Mouse (Mus musculus): ENCODE measurements around the gene Vps50. TPM values are rescaled to one million over a fixed set of nuclear protein-coding genes. Genes with fewer than 3 reads are reported as not detected.
"Not testable (repeated sequence)": the region's sequence is repeated elsewhere in the genome, so short reads cannot be mapped to it uniquely, and the experiment has no call there.

The Vps50 gene
- polyA plus RNA-seq, 1 experiment from 2014 or later, result 8.6 TPM

DNA sequence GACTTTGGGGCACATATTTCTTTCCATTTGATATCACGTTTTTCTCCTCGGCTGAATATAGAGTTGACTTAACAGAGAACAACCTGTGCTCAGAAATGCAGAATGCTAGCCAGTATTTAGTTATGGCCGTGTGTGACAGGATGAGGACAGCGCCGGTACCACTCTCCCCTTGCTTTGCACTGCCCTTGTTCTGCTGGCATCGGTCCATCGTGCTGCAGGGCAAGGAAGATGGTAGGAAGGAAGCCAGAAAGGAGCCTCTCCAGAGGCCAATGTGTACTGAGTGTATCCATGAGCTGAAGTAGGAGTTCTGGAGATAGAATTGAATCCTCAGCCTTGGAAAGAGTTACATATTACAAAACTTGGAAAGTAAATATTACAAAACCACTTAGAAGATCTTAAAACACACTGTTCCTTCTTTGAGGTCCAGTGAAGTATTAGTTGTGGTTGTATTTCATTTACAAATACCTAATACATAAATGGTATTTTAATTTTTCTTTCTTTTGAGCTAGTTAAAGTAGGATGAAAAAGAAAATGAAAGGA, 69.0 kb downstream of the Vps50 start:
- H3K27ac ChIP-seq (ENCODE audit: low read length), result no peak overlapping the region
- no peak overlapping the region for H3K9ac ChIP-seq (ENCODE audit: low read depth, low read length)
- H3K27me3 ChIP-seq (ENCODE audit: control insufficient read depth, insufficient read depth, low read depth, low read length), result no peaks in the 10 kb centered on the region
- no peaks in the 10 kb centered on the region for H3K36me3 ChIP-seq (ENCODE audit: control insufficient read depth, insufficient read depth)
- H3K4me2 ChIP-seq (ENCODE audit: low read depth, low read length), result no peak overlapping the region
- no peak overlapping the region for H3K4me3 ChIP-seq (ENCODE audit: low read depth, low read length)
- no peak for ATAC-seq (ENCODE audit: low read depth)
- peaks cover 5% of the 10 kb centered on the region for H3K4me1 ChIP-seq (ENCODE audit: control insufficient read depth, low read depth, low read length)
- H3K9me3 ChIP-seq (replicated peaks; ENCODE audit: control insufficient read depth, low read length), result no peaks in the 10 kb centered on the region
- WGBS (ENCODE audit: insufficient replicate concordance), result 87% methylated on average over 7 of the region's 7 CpGs

DNA sequence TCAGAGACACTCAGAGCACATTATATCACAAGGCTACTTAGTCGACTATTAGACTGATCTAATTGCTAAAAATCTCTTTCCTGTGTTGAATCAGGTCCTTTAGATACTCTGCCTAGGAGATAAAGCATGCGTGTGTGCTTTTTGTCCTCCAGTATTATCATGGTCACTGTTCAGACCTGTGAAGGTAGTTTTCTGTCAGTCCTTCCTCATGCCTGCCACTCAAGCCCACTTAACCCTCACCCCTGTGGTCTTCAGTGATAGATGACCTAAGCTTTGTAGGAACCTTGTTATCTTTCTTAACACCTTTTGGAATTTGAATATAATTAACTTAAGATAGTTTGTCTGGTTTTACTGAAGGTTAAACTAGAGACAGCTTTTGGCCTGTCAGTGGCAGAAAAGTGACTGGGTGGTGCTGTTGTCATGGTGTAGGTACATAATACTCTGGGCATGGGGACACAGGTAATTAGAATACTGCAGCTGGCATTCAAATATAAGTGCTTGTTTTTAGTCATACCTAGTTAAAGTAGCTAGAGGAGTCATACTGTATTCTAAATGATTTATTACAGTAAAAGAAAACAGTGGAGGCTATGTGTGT, 74.1 kb downstream of the Vps50 start:
- no peaks in the 10 kb centered on the region for H3K27me3 ChIP-seq (ENCODE audit: control insufficient read depth, insufficient read depth, low read depth, low read length)
- no peak overlapping the region for H3K4me3 ChIP-seq (ENCODE audit: low read depth, low read length)
- no peaks in the 10 kb centered on the region for H3K9me3 ChIP-seq (replicated peaks; ENCODE audit: control insufficient read depth, low read length)
- WGBS (ENCODE audit: insufficient replicate concordance), result 20% methylated on average over 2 of the region's 2 CpGs
- peak; percentile 55; the same call in 1 of the 2 replicates for ATAC-seq (ENCODE audit: low read depth)
- no peak overlapping the region for H3K27ac ChIP-seq (ENCODE audit: low read length)
- no peak overlapping the region for H3K4me2 ChIP-seq (ENCODE audit: low read depth, low read length)
- H3K4me1 ChIP-seq (ENCODE audit: control insufficient read depth, low read depth, low read length), result no peaks in the 10 kb centered on the region
- no peaks in the 10 kb centered on the region for H3K36me3 ChIP-seq (ENCODE audit: control insufficient read depth, insufficient read depth)
- no peak overlapping the region for H3K9ac ChIP-seq (ENCODE audit: low read depth, low read length)

DNA sequence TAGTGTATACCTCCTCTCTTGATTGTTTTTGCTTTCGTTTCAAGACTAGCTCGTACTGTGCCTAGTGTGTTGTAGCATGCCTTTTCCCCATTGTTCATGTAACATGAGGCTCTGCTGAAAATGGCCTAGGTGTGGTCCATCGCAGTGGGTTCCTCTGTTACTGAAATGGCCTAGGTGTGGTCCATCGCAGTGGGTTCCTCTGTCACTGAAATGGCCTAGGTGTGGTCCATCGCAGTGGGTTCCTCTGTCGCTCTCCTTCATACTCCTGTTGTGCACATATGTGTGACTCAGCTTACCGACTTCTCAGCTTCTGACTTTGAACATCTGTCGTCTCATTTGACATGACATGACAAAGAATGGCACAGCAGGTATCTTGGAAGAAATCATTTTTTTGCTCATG, 75.6 kb downstream of the Vps50 start:
- Histone ChIP-seq H3K4me3 (ENCODE audit: low read depth, low read length) (no peak overlapping the region), H3K27me3 (ENCODE audit: control insufficient read depth, insufficient read depth, low read depth, low read length) (no peaks in the 10 kb centered on the region), H3K27ac (ENCODE audit: low read length) (no peak overlapping the region), H3K4me2 (ENCODE audit: low read depth, low read length) (no peak overlapping the region), H3K36me3 (ENCODE audit: control insufficient read depth, insufficient read depth) (no peaks in the 10 kb centered on the region), H3K9me3 (replicated peaks; ENCODE audit: control insufficient read depth, low read length) (no peaks in the 10 kb centered on the region), H3K4me1 (ENCODE audit: control insufficient read depth, low read depth, low read length) (no peaks in the 10 kb centered on the region), H3K9ac (ENCODE audit: low read depth, low read length) (no peak overlapping the region)
- 78% methylated on average over 8 of the region's 8 CpGs for WGBS (ENCODE audit: insufficient replicate concordance)
- no peak for ATAC-seq (ENCODE audit: low read depth)

DNA sequence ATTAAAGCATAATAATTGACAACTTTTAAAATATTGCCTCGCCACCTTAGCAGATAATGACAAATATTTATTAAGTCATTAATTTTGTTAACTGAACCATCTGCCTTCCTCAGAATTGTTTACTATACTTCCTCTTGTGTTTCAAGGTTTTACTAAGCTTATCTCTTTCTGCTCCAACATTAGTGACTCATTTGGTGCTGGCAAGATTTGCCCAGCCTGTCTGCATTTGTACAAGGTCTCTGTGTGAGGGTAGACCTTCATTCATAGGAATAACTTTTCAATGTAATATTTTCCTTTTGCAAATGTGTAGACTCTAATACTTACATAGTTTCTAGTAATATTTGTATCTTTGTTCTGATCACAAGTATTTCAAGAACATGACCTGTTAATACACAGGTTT, 87.2 kb downstream of the Vps50 start:
- H3K4me2 ChIP-seq (ENCODE audit: low read depth, low read length), result no peak overlapping the region
- no peaks in the 10 kb centered on the region for H3K27me3 ChIP-seq (ENCODE audit: control insufficient read depth, insufficient read depth, low read depth, low read length)
- no peak overlapping the region for H3K27ac ChIP-seq (ENCODE audit: low read length)
- no peak for ATAC-seq (ENCODE audit: low read depth)
- no peaks in the 10 kb centered on the region for H3K36me3 ChIP-seq (ENCODE audit: control insufficient read depth, insufficient read depth)
- H3K4me1 ChIP-seq (ENCODE audit: control insufficient read depth, low read depth, low read length), result no peaks in the 10 kb centered on the region
- 69% methylated on average over 1 of the region's 1 CpGs for WGBS (ENCODE audit: insufficient replicate concordance)
- no peaks in the 10 kb centered on the region for H3K9me3 ChIP-seq (replicated peaks; ENCODE audit: control insufficient read depth, low read length)
- H3K9ac ChIP-seq (ENCODE audit: low read depth, low read length), result no peak overlapping the region
- H3K4me3 ChIP-seq (ENCODE audit: low read depth, low read length), result no peak overlapping the region

DNA sequence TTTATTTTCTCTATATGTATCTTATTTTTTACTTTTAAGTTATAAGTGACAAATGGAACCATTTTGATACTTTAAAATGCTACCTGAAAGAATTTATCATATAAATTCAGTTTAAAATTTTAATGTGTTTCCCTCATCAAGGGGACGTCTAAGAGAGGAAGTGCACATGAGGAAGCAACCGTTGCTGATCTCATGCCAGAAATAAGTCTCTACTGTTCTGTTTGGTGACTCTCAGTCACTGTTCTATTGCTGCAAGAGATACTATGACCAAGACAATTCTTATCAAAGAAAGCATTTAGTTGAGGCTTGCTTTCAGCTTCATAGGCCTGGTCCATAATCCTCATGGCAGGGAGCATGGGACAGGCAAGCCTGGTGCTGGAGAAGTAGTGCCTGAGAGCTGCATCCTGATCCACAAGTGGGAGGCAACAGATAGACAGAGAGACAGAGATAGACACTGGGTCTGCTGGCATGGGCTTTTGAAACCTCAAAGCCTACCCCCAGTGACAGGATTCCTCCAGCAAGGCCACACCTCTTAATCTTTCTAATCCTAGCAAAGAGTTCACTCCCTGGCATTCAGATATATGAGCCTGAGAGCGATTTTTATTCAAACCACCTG, 92.2 kb downstream of the Vps50 start:
- Histone ChIP-seq H3K9me3 (replicated peaks; ENCODE audit: control insufficient read depth, low read length) (no peaks in the 10 kb centered on the region), H3K4me1 (ENCODE audit: control insufficient read depth, low read depth, low read length) (no peaks in the 10 kb centered on the region), H3K4me3 (ENCODE audit: low read depth, low read length) (no peak overlapping the region), H3K4me2 (ENCODE audit: low read depth, low read length) (no peak overlapping the region), H3K27me3 (ENCODE audit: control insufficient read depth, insufficient read depth, low read depth, low read length) (no peaks in the 10 kb centered on the region), H3K27ac (ENCODE audit: low read length) (no peak overlapping the region), H3K9ac (ENCODE audit: low read depth, low read length) (no peak overlapping the region), H3K36me3 (ENCODE audit: control insufficient read depth, insufficient read depth) (no peaks in the 10 kb centered on the region)
- no peak for ATAC-seq (ENCODE audit: low read depth)
- 35% methylated on average over 3 of the region's 3 CpGs for WGBS (ENCODE audit: insufficient replicate concordance)

DNA sequence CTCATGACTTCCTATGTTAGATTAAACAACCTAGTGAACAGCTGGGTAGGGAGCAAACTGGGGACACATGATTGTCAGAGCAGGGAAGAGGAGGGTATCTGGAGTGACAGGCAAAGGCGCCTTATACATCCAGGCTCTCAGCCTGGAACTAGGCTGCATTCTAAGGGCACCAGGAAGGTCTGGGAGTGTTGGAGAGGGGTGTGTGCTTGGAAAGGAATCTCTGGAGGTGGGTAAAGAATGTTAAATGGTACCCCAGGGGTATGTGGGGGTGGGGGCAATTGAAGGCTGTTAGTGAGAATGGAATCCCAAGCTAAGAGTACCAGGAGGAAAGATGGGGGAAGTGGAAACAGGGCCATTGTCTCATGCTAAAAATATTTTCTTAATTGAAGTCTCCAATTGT, 96.1 kb downstream of the Vps50 start:
- no peaks in the 10 kb centered on the region for H3K9me3 ChIP-seq (replicated peaks; ENCODE audit: control insufficient read depth, low read length)
- 77% methylated on average over 1 of the region's 1 CpGs for WGBS (ENCODE audit: insufficient replicate concordance)
- no peak for ATAC-seq (ENCODE audit: low read depth)
- no peaks in the 10 kb centered on the region for H3K36me3 ChIP-seq (ENCODE audit: control insufficient read depth, insufficient read depth)
- H3K27me3 ChIP-seq (ENCODE audit: control insufficient read depth, insufficient read depth, low read depth, low read length), result no peaks in the 10 kb centered on the region
- H3K4me1 ChIP-seq (ENCODE audit: control insufficient read depth, low read depth, low read length), result no peaks in the 10 kb centered on the region
- H3K27ac ChIP-seq (ENCODE audit: low read length), result no peak overlapping the region
- H3K9ac ChIP-seq (ENCODE audit: low read depth, low read length), result no peak overlapping the region
- H3K4me2 ChIP-seq (ENCODE audit: low read depth, low read length), result no peak overlapping the region
- no peak overlapping the region for H3K4me3 ChIP-seq (ENCODE audit: low read depth, low read length)

DNA sequence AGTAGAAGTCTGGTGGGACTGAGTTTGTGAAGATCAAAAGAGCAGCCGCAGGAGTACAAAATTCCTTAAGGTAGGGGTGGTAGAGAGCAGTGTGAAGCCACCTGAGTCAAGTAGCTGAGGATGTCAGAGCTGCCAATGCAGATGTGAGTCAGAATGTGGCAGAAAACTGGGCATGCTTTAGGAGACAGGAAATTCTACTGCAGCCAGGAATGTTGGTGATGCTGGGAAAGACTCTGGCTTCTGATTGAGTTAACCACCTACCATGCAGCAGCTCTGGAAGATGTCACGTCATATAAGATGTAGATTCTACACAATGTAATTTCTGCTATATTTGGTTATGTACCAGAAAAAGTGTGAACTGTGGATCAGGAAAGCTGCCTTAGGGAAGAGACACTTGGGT, 114.6 kb downstream of the Vps50 start:
- H3K9ac ChIP-seq (ENCODE audit: low read depth, low read length), result no peak overlapping the region
- H3K4me1 ChIP-seq (ENCODE audit: control insufficient read depth, low read depth, low read length), result no peaks in the 10 kb centered on the region
- 56% methylated on average over 2 of the region's 2 CpGs for WGBS (ENCODE audit: insufficient replicate concordance)

DNA sequence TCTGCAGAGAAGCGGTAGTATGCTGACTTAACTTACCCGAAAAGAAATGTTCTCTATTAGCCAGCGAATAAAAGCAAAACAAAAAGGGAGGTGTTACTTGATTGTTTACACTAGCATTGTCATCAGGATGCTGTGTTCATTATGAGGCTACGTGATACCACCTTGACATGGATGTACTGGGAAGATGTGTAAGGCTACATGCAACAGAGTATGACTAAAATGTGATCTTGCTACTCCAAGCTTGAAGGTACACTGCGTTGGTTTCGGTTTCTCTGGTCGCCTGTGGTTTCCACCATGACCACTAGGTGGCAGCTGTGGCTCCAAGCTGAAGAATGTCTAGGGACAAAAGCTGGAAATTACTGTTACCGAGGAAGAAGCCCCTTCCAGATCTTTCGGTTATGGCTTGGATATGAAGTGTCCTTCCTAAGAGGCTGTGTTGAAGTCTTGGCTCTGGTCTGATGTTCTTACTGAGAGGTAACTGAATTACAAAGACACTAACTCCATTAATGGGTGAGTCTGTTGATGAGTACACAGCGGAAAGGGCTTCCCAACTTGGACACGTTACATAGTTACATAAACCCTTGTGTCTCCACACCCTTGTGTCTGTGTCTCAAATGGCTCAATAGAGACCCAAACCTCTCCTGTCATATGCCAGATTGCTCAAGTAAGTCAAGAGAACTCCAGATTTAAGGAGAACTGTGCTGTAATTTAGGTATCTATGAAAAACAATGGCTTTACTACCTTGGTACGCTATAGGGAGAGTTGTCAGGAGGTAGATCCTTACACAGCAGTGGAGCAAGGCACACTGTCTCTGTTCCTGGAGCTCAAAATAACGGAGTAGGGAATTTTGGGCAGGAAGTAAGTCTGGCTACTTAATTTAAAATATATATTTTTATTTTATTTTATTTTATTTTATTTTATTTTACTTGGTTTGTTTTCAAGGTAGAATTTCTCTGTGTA, 122.5 kb downstream of the Vps50 start:
- H3K36me3 ChIP-seq (ENCODE audit: control insufficient read depth, insufficient read depth); H3K9ac ChIP-seq (ENCODE audit: low read depth, low read length); H3K4me1 ChIP-seq (ENCODE audit: control insufficient read depth, low read depth, low read length); H3K9me3 ChIP-seq (replicated peaks; ENCODE audit: control insufficient read depth, low read length); H3K27ac ChIP-seq (ENCODE audit: low read length); H3K27me3 ChIP-seq (ENCODE audit: control insufficient read depth, insufficient read depth, low read depth, low read length): not testable (repeated sequence)
- Histone ChIP-seq H3K4me2 (ENCODE audit: low read depth, low read length) (peak overlapping the region; percentile 39), H3K4me3 (ENCODE audit: low read depth, low read length) (peak overlapping the region; percentile 21)
- peak; percentile 60; the same call in 1 of the 2 replicates for ATAC-seq (ENCODE audit: low read depth)
- WGBS (ENCODE audit: insufficient replicate concordance), result 50% methylated on average over 11 of the region's 13 CpGs

More for the DNA sequence above, 114.6 kb downstream of the Vps50 start:
- H3K27ac ChIP-seq (ENCODE audit: low read length), result no peak overlapping the region
- H3K36me3 ChIP-seq (ENCODE audit: control insufficient read depth, insufficient read depth), result no peaks in the 10 kb centered on the region
- no peaks in the 10 kb centered on the region for H3K27me3 ChIP-seq (ENCODE audit: control insufficient read depth, insufficient read depth, low read depth, low read length)
- H3K4me3 ChIP-seq (ENCODE audit: low read depth, low read length), result no peak overlapping the region
- H3K4me2 ChIP-seq (ENCODE audit: low read depth, low read length), result no peak overlapping the region
- no peak for ATAC-seq (ENCODE audit: low read depth)
- H3K9me3 ChIP-seq (replicated peaks; ENCODE audit: control insufficient read depth, low read length), result no peaks in the 10 kb centered on the region

All from liver, embryonic 16.5 days (tissue).